Mouse (Mus musculus): Measurements from ENCODE around the gene S100pbp. TPM values are rescaled to one million over a fixed set of nuclear protein-coding genes. Genes with fewer than 3 reads are reported as not detected.

The S100pbp gene
- polyA plus RNA-seq, 1 experiment from 2014 or later = 14.5 TPM

- H3K9me3 ChIP-seq = no peaks in the 10 kb centered on the region
- peaks cover 26% of the 10 kb centered on the region for H3K4me1 ChIP-seq (replicated peaks)
- peak; percentile 76 for ATAC-seq
- H3K36me3 ChIP-seq = no peaks in the 10 kb centered on the region
- H3K4me3 ChIP-seq (replicated peaks) = peak within 1 kb of the TSS; percentile 40
- peak within 1 kb of the TSS; percentile 63 for H3K4me2 ChIP-seq (replicated peaks)
- H3K9ac ChIP-seq = peak within 1 kb of the TSS; percentile 39
- peak within 1 kb of the TSS; percentile 69 for H3K27ac ChIP-seq
- WGBS = 1% methylated on average over 40 of the region's 40 CpGs
- H3K27me3 ChIP-seq (replicated peaks) = peaks cover 19% of the 10 kb centered on the region
Observed at GRCm38 (mm10) chr4:129105356-129105755, 84.2 kb downstream of the S100pbp start, which contains the start of gene Tmem54. TSS of gene Tmem54 (plus strand) at chr4:129105548.

- no peaks in the 10 kb centered on the region for H3K9me3 ChIP-seq
- 56% methylated on average over 14 of the region's 14 CpGs for WGBS
Observed at GRCm38 (mm10) chr4:129102133-129102829, 87.2 kb downstream of the S100pbp start.

More at GRCm38 (mm10) chr4:129102133-129102829, 87.2 kb downstream of the S100pbp start:
- H3K27me3 ChIP-seq (replicated peaks) = peaks cover 19% of the 10 kb centered on the region
- H3K9ac ChIP-seq = no peak overlapping the region
- no peaks in the 10 kb centered on the region for H3K36me3 ChIP-seq
- H3K4me2 ChIP-seq (replicated peaks) = peak overlapping the region; percentile 11; the same call in 1 of the 2 replicates
- no peak overlapping the region for H3K4me3 ChIP-seq (replicated peaks)
- peak; percentile 82 for ATAC-seq
- peak overlapping the region; percentile 74 for H3K27ac ChIP-seq
- H3K4me1 ChIP-seq (replicated peaks) = peaks cover 16% of the 10 kb centered on the region

Other genes starting within 250 kb of the S100pbp start
- gene Azin2, start 227.3 kb downstream of the S100pbp start, polyA plus RNA-seq (2015; fragmentation: Nextera tagmentation; extraction: Ambion mirVana) = 12.9 and 13.3 TPM in 2 replicates
- 297 and 298 TPM in 2 replicates for gene Ak2, start 197.8 kb downstream of the S100pbp start, polyA plus RNA-seq (2015; fragmentation: Nextera tagmentation; extraction: Ambion mirVana)
- gene Rnf19b, start 131.5 kb downstream of the S100pbp start, polyA plus RNA-seq (2015; fragmentation: Nextera tagmentation; extraction: Ambion mirVana) = 6.7 and 7.0 TPM in 2 replicates
- gene Tmem54, start 84.2 kb downstream of the S100pbp start, polyA plus RNA-seq (2015; fragmentation: Nextera tagmentation; extraction: Ambion mirVana) = 90.0 and 106 TPM in 2 replicates
- gene Hpca, start 67.7 kb downstream of the S100pbp start, polyA plus RNA-seq (2015; fragmentation: Nextera tagmentation; extraction: Ambion mirVana) = 4.1 and 5.2 TPM in 2 replicates
- 2.7 and 2.9 TPM in 2 replicates for gene Fndc5, start 52.7 kb downstream of the S100pbp start, polyA plus RNA-seq (2015; fragmentation: Nextera tagmentation; extraction: Ambion mirVana)
- gene Yars, start within 50 bp of the S100pbp start, polyA plus RNA-seq (2015; fragmentation: Nextera tagmentation; extraction: Ambion mirVana) = 94.2 and 97.2 TPM in 2 replicates
- 9.7 and 10.3 TPM in 2 replicates for gene C77080, start 71.7 kb upstream of the S100pbp start, polyA plus RNA-seq (2015; fragmentation: Nextera tagmentation; extraction: Ambion mirVana)
- 1.2 TPM in 2 replicates for gene Sync, start 97.9 kb upstream of the S100pbp start, polyA plus RNA-seq (2015; fragmentation: Nextera tagmentation; extraction: Ambion mirVana)
- gene Rbbp4, start 145.6 kb upstream of the S100pbp start, polyA plus RNA-seq (2015; fragmentation: Nextera tagmentation; extraction: Ambion mirVana) = 310 and 386 TPM in 2 replicates
- gene Zbtb8os, start 146.0 kb upstream of the S100pbp start, polyA plus RNA-seq (2015; fragmentation: Nextera tagmentation; extraction: Ambion mirVana) = 58.0 and 62.6 TPM in 2 replicates
- gene Zbtb8a, start 188.4 kb upstream of the S100pbp start, polyA plus RNA-seq (2015; fragmentation: Nextera tagmentation; extraction: Ambion mirVana) = 15.1 and 15.4 TPM in 2 replicates